Mouse (Mus musculus) spleen, postnatal 10 days (tissue): ENCODE measurements at regions not wholly inside any gene's neighbourhood (a gene's known extent, or its start where the extent isn't known, plus 50 kb on each side); places are given as distances from the start of the nearest gene placed in this dataset.

ENCODE experiments used
- DNase-seq, 2 experiments: peaks; one replicate each; pipeline ENCODE4 v3.0.0; 2021 to 2022; ENCODE audit warnings: low spot score in 2 of 2

GRCm38 (mm10) chr13:54285968-54286367 lies 85.2 kb upstream of the Cplx2 start:
- DNase-seq: no peak

- DNase-seq: no peak
Measured at GRCm38 (mm10) chr13:54286616-54287015, 84.5 kb upstream of the Cplx2 start.

GRCm38 (mm10) chr13:54290066-54290465 lies 81.1 kb upstream of the Cplx2 start:
- DNase-seq: no peak

- DNase-seq: no peak
Measured at GRCm38 (mm10) chr13:54292394-54292793, 78.8 kb upstream of the Cplx2 start.

- DNase-seq: no peak
Measured at GRCm38 (mm10) chr13:54293006-54293405, 78.1 kb upstream of the Cplx2 start.

- no peak for DNase-seq
Measured at GRCm38 (mm10) chr13:54295475-54296259, 75.5 kb upstream of the Cplx2 start.

GRCm38 (mm10) chr13:54296260-54296555 lies 74.9 kb upstream of the Cplx2 start:
- DNase-seq: no peak

- DNase-seq: no peak
Measured at GRCm38 (mm10) chr13:54298851-54299250, 72.3 kb upstream of the Cplx2 start.

- no peak for DNase-seq
Measured at GRCm38 (mm10) chr13:54299295-54299694, 71.9 kb upstream of the Cplx2 start.

- no peak for DNase-seq
Measured at GRCm38 (mm10) chr13:54301110-54301509, 70.0 kb upstream of the Cplx2 start.

GRCm38 (mm10) chr13:54301677-54302076 lies 69.5 kb upstream of the Cplx2 start:
- no peak for DNase-seq

GRCm38 (mm10) chr13:54302351-54303070 lies 68.6 kb upstream of the Cplx2 start:
- peak; percentile 16 to 47 for DNase-seq

GRCm38 (mm10) chr13:54303071-54303924 lies 67.9 kb upstream of the Cplx2 start:
- DNase-seq: peak; percentile 46 to 60

- DNase-seq: no peak
Measured at GRCm38 (mm10) chr13:54304251-54304650, 66.9 kb upstream of the Cplx2 start.

GRCm38 (mm10) chr13:54308591-54308990 lies 62.6 kb upstream of the Cplx2 start:
- DNase-seq: no peak

GRCm38 (mm10) chr13:54309354-54309753 lies 61.8 kb upstream of the Cplx2 start:
- no peak for DNase-seq

GRCm38 (mm10) chr13:54310144-54310543 lies 61.0 kb upstream of the Cplx2 start:
- no peak for DNase-seq

- no peak for DNase-seq
Measured at GRCm38 (mm10) chr13:54311327-54312026, 59.7 kb upstream of the Cplx2 start.

GRCm38 (mm10) chr13:54312405-54313185 lies 58.6 kb upstream of the Cplx2 start:
- no peak for DNase-seq

- no peak for DNase-seq
Measured at GRCm38 (mm10) chr13:54315333-54315732, 55.8 kb upstream of the Cplx2 start.

GRCm38 (mm10) chr13:54316907-54317306 lies 54.2 kb upstream of the Cplx2 start:
- no peak for DNase-seq
